Mouse (Mus musculus): Measurements from ENCODE around the gene Anapc11.

Gene Anapc11

GRCm38 (mm10) chr11:120606764-120607163 lies 8.5 kb downstream of the Anapc11 start:
- DNase-seq (ENCODE audit: low spot score) = no peak

- DNase-seq (ENCODE audit: low spot score) = no peak
Observed at GRCm38 (mm10) chr11:120608241-120609034, 10.2 kb downstream of the Anapc11 start, which contains the start of gene Npb. Gene Npb, plus strand, starts transcription at chr11:120608477.

DNA sequence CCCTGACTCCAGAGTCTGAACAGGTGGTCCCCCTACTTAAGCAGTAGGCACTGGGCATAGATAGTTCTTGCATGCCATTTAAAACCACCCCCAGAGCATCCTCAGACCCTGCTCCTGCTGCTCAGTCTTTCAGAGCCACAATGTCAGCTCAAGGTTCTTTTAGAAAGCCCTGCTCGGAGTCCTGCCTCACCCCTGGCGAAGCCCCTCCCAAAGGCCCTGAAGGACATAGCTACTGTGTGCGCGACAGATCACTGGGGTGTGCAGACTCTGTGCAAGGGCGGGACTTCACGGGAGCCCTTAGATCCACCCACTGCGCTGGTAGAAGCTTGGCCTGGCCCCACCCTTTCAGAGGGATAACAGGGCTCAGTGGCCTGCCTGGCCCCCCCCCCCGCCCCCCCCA lies 11.0 kb downstream of the Anapc11 start:
- no peak for DNase-seq (ENCODE audit: low spot score)

GRCm38 (mm10) chr11:120610477-120611046 lies 12.3 kb downstream of the Anapc11 start:
- DNase-seq (ENCODE audit: low spot score) = no peak

- no peak for DNase-seq (ENCODE audit: low spot score)
Observed at GRCm38 (mm10) chr11:120612763-120613162, 14.5 kb downstream of the Anapc11 start.

DNA sequence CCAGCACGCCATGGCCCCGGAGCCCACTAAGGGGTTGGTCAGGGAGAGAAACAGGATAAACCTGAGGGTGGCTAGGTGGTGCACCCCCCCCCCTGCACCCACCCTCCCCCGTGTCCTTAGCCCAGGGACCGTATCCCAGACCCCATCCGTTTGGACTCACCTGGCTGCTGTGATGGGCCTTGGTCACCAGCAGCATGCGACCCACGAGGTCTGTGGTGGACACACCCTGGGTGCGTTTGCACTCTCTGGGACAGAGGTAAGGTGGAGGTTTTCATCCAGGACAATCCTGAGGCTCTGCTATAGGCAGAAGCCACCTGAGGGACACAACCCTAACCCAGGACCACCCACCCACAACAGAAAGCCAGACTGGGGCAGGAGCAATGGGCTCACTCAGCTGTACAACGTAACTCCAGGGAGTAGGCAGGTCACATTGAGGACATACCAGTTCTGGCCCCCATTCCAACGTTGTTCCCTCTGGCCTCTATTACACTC lies 15.3 kb downstream of the Anapc11 start:
- DNase-seq (ENCODE audit: low spot score) = no peak

GRCm38 (mm10) chr11:120613976-120614375 lies 15.8 kb downstream of the Anapc11 start:
- no peak for DNase-seq (ENCODE audit: low spot score)

DNA sequence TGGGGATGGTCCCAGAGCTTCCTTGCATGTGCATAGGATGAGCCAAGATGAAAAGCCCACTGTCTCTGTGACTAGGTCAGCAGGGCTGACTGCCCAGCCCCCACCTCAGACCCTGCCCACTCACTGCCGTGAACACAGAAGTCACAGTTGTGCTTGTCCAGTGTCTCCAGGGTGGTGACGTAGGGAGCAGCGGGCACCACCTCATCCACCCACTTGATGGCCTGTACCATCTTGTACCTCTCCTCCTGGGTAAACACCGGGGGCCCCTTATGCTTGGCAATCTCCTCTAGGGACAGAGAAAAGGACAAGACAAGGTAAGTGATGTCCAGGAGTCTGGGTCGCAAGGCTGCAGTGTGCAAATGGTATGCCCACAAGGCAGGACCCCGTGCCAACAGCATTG lies 16.9 kb downstream of the Anapc11 start:
- DNase-seq (ENCODE audit: low spot score) = no peak

- DNase-seq (ENCODE audit: low spot score) = no peak
Observed at GRCm38 (mm10) chr11:120615606-120616203, 17.5 kb downstream of the Anapc11 start.

DNA sequence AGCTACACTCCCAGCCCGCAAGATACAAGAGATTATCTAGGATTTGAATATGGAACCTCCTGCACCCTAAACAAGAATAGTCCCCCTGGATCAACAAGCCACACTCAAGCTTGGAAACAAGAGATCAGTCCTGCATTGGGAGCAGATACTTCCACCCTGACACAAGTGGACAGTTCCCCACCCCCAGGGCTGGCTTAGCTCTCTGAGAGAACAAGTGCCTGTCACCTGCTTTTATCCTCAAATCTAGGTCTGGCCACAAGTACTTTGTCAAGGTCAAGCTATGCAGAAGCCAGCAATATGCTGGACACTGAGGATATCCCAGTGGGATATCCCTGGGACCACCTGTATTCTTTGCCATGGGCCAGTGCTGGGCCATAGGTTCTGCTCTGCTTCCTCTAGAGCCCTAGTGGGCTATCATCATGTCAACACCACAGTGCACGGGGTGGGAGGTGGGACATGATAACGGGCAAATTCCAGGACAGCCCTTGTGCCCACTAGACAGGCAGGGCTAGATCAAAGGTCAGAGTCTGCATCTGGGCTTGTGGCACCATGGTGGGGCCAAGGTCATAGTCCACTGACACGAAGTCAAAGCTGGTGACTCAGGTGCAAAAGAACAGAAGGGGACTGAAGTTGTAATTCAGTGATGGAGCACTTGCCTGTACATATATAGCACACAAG lies 18.5 kb downstream of the Anapc11 start:
- no peak for DNase-seq (ENCODE audit: low spot score)

DNA sequence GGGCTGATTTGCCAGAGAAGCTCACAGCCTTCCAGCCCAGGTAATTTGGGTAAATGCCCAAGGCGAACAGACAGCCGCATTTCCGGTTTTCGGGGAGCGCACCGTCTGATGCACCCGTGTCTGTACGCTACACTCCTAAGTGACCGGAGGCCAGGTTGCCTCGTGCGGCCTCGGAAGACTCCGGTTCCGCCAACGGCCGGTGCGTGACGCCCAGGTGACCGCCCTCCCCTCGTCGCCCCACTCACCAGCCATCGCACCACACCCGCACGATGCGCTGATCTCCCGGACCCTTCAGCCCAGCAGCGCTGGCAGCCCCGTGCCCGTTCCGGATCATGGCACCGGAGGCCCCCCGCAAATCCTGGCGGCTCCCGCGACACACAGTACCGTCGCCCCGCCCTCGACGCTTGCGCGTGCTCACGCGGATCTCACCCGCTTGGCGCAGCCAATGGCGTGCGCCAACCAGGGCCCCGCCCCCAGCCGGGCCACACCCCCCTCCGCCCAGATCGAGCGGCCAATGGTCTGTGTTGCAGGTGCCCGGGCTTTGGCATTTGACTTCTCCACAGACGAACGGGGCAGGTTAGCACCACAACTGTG lies 19.4 kb downstream of the Anapc11 start, which contains the start of gene Pcyt2:
Gene Pcyt2, minus strand, starts transcription at position 418 of the 594 bp plus-strand sequence.
- peak; percentile 75 for DNase-seq (ENCODE audit: low spot score)

DNA sequence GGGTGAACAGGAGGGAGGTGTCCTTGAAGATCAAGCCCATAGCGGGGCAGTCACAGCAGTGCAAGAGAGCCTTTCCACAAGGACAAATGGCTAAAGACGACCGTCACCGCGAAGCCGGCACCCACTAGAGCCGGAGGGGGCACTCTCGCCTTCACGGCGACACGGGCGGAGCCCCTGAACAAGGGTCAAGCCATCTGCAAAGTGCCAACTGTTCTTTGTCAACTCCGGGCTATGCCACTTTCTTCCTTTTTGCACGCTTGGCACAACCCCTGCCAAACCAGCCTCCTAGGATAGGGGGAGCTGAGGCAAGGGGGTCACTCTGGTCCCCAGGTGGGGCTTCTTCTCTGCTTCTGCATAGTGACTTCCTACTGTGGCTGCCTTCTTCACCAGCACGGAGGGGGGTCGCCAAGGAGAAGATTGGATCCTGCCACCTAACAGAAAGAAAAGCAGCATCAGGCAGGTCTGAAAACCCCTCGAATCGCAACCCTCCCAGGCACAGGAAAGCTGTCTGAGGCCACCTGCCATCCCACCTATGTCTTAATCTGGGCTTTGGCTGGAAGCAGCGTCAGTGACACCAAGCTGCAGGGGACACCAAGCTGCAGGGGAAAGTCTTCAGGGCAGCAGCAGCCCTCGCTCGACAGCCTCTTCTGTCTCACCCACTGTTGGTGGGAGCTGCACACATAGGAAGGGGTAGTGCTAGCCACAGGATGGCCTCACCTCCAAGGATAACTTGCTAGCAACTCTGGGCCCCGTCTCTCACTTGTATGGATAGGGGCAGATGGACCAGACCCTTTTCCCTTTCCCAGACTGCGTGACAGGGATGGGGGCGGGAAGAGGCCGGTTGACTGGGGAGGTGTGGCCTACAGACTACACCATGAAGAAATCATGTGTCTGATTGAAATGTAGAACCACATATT lies 20.7 kb downstream of the Anapc11 start:
- no peak for DNase-seq (ENCODE audit: low spot score)

DNA sequence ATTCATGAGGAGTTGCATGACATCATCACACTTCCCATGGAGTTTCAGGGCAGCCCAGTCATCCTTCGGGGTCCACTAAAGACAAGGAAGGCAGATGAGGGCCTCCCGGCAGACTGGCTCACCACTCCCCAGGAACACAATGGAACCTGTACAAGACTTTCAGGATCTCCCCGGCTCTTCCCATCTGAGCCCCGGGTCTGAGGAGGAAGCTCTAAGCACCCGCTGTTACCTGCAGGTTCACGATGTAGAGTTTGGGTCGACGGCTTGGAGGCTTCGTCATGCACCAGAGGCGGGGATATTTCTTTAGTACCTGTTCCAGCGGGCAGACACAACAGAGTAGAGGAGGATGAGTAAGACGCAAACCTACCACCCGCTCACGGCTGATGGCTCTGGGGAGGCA lies 22.0 kb downstream of the Anapc11 start:
- no peak for DNase-seq (ENCODE audit: low spot score)

- no peak for DNase-seq (ENCODE audit: low spot score)
Observed at GRCm38 (mm10) chr11:120622805-120623204, 24.6 kb downstream of the Anapc11 start.

GRCm38 (mm10) chr11:120623961-120624679 lies 25.9 kb downstream of the Anapc11 start:
- no peak for DNase-seq (ENCODE audit: low spot score)

- peak; percentile 58 for DNase-seq (ENCODE audit: low spot score)
Observed at GRCm38 (mm10) chr11:120624680-120625111, 26.5 kb downstream of the Anapc11 start.

DNA sequence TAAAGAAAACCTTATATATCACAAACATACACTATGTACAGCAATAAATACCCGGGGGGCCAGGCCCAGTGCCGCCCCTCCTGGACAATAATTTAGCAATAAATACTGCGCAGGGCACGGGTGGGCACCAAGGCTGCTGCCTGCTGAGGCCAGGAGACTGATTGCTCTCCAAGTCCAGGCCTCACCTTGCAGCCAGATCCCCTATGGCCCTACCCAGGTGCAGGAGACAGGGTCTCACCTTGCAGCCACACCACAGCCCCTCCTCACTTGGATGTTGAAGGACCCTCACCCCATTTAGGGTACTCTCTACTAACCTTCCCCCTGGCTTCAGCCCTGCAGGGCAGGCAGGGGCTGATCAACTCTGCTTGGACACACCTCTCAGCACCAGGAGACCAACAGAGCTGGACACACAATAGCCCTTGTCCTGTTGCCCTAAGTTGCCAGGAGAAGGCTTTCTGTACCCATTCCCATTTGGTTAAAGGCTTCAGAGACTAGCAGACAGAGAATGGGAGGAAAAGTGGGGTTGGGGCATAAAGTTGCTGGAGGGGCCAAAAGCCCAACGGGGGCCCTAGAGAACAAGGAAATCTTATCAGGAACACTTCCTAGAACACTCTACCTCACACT lies 27.0 kb downstream of the Anapc11 start, which contains the start of gene Sirt7:
Gene Sirt7, minus strand, starts transcription at position 89 of the 624 bp plus-strand sequence.
- DNase-seq (ENCODE audit: low spot score) = no peak

DNA sequence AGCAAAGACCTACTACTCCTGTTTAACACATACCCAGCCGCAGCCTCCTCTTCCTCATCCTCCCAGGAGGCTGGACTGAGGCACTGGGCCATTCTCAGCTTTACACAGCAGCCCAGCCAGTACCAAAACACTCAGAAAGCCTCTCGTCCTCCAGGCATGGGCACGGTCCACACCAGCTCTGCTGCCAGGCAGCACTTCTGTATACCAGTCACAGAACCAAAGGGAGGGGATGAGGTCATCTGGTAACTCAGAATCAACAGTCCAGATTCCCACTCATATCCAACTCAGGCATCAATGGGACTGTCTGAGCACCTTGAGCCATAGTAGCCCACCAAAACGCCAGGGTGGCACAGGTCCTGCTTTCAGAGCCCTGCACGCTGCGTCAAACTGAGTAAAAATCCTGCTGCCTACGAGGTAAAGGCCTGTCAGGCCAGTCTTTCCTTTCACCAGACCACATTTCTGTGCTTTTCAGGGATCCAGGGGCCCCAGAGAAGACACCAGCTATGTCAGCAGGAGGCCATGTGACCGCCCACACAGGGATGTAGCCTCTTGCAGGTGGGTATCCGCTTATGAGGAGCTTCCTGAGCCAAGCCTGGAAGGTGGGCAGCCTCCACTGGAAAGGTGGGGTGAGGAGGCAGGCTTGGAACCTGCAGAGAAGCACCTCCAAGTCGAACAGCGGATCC lies 28.7 kb downstream of the Anapc11 start:
- DNase-seq (ENCODE audit: low spot score) = no peak

All from layer of hippocampus, adult 9-10 months (tissue).